Mouse (Mus musculus) liver (tissue): ENCODE results near the gene Zfp697.
"Not testable (repeated sequence)": the region's sequence is repeated elsewhere in the genome, so short reads cannot be mapped to it uniquely, and the experiment has no call there.

ENCODE experiments used
- DNase-seq: peaks from one replicate; pipeline ENCODE4 v3.0.0-alpha.2; 2020; ENCODE audit warnings: mixed read lengths

The Zfp697 gene

DNA sequence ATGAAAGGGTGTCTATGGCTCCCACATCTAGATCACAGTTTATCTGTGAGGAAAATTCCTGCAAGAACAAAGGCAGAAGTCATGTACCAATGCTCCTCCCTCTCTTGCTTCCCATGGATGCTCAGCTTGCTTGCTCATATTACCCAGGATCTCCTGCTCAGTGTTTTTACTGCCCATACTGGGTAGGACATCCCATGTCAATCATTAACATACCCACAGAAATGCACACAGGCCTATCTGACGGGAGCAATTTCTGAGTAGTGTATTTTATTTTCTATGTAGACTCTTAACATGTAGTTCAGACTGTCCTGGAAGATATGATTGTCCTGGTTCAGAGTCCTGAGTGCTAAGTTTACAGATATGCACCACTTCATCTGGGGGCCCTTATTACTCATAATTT, 142.3 kb downstream of the Zfp697 start:
- DNase-seq = not testable (repeated sequence)

DNA sequence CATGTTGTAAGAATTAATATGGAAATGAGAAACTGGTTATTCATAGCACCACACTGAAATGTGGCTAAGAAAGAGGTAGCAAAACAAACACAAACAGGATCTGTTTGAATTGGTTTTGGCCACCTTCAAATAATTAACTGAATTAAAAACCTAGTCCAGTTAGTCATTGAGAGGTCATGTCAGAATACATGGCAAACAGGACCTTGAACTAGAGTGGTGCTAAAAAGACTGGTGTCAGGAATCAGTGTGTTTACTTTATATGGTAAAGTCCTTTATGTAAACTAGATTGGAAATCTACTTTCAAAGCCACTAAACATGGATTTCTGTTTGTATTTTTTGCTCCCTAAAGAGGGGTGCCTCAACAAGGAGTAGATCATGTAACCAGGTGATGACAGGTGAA, 142.7 kb downstream of the Zfp697 start:
- DNase-seq = not testable (repeated sequence)

DNA sequence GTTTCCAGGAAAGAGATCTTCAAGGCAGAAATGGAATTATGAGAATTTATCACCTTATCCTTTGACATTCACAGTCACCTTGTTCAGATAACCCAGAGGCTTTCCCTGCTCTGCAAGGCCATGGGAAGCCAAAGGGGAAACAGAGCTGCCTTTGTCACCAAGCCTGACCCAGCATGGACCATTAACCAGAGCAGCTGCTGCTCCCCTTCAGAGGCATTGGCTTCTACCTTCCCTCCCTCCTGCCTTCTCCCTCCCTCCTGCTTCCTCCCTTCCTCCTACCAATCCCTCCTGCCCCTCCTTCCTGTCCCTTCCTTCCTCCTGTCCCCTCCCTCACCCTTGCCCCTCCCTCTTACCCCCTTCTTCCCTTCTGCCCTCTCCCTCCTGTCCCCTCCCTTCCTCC, 165.4 kb downstream of the Zfp697 start:
- not testable (repeated sequence) for DNase-seq

DNA sequence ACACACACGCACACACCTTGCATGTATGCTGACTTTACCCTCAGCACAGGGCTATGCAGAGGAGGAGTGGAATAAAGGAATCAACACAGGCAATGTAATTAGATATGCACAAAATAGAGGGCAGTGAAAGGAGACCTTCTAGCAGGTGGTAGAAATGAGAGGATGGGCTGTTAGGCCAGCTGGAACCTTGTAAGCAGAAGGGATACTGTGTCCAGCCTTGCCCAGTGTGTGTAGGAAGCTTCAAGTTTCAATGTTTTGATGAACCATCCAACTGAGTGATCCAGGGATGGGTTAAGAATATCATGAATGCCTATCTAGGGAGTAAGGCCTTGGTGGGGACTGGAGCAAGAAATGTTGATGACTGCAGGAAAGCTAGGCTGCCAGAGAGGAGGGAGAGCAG, 166.2 kb downstream of the Zfp697 start:
- DNase-seq = not testable (repeated sequence)

DNA sequence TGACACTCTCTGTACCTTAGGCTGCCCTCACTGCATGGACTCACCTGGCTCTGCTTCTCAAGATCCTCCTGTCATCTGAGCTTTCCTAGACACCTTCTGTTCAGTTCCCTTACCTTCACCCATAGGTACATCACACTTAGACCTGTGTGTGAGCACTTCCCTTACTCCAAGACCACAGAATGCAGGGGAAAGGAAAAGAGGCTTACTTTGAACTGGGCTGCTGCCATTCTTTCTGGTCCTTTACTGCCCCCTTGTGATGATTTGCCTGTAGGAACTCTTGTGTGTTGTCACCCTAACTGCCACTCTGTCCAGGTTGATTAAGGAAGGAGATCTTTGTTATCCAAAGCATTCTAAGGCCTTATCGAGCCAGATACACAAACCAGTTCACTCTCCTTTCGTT, 168.0 kb downstream of the Zfp697 start:
- not testable (repeated sequence) for DNase-seq

DNA sequence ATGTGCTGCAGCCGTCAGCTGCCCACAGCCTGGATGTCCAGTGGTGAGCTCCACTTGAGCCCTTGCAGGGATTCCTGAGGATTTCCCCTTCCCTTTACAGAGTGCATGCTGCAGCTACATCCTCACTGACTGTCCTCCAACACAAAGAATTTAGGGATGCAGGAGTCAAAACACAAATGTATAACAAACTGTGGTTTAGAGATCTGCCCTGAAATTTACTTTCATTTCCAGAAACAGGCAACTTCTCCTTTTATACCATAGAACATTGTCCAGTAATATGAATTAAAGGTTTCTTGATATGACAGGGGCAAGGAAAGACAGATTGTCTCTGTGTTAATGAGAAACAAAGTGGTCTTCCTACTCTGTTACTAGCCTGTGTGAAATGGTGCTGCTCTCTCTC, 168.6 kb downstream of the Zfp697 start:
- DNase-seq = not testable (repeated sequence)

DNA sequence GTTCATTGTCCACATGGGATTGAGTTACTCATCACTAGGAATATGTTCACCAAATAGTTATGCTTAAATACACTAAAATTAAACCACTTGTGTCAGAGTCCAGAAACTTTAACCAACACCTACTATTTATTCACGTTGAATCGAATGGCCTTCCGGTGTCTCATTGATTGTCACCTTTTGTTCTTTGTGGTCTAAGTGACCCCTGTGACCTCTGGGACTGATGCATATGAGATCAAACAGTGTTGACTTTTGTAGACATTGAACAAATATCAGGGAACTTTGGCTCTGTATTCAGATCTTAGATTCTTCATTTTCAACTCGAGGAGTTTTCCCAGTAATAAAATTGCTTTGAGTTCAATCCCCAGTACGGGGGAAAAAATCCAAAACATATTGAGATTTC, 178.4 kb downstream of the Zfp697 start:
- not testable (repeated sequence) for DNase-seq

DNA sequence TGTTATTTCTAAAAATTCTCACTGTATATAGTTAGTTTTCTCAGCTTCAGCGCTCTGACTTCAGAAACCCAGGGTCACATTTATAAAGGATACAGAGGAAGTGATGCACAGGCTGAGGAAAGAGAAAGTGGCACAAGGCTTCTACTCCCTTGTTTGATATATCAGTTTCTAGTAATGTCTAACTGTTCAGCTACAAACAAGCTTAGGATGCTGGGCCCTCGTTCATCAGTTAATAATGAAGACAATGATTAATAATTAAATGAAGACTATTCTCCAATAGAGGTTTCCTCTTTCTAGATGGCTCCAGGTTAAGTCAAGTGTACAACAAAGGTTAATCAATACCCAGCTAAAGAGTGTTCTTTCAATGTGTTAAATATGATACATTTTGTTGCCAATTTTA, 181.6 kb downstream of the Zfp697 start:
- not testable (repeated sequence) for DNase-seq

DNA sequence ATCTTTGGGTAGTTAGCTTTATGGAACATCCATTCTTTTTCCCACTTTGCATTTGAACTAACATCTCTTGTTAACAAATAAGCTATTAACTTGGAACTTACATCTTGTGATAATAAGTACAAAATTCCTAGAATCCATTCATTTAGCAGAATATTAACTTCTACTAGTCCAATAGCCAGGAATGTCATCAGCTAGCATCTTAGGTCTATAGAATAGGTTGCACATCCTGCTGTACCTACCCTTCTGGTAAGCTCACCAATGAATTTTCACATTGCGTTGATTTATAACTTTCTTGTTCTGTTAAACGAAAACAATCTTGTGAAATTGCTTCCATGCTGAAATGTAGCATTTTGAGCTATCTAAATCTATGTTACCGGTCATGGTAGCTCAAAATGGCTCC, 182.6 kb downstream of the Zfp697 start:
- not testable (repeated sequence) for DNase-seq

DNA sequence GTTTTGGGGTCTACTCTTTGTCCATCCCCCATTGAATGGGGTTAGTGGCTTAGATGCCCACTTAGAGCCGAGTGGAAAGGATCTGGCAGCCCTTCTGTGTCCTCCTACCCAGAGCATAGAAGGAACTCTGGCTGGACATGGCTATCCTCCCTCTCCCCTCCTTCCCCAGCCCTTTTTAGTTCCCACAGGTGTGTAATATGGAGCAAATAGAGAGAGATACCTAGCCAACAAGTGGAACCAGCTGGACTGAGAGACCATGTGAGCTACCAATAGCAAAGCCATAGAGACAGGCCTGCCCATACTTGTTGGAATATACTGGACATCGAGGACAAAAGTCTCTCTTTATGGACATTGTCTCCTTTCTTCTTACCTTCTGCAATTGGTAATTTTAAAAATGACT, 185.5 kb downstream of the Zfp697 start:
- not testable (repeated sequence) for DNase-seq

DNA sequence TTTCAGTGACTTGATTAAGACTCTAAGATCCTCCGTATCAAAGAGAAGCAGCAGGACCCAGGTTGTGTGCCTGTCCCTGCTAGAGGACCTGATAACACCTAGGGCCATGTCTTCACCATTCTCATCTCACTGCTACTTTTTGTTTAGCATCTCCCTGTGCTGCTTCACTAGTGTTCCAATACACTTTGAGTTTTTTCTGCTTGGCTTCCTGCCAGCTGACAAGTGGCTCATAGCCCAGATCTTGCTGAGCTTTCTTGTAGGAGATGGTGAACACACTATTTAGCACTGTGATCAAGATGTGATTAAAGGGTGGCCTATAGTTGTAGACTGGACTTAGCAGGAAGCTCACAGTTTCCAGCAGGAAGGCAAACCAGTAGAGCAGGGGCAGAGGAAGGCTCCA, 198.8 kb downstream of the Zfp697 start:
- DNase-seq = not testable (repeated sequence)

DNA sequence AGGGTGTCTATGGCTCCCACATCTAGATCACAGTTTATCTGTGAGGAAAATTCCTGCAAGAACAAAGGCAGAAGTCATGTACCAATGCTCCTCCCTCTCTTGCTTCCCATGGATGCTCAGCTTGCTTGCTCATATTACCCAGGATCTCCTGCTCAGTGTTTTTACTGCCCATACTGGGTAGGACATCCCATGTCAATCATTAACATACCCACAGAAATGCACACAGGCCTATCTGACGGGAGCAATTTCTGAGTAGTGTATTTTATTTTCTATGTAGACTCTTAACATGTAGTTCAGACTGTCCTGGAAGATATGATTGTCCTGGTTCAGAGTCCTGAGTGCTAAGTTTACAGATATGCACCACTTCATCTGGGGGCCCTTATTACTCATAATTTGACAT, 199.9 kb downstream of the Zfp697 start:
- DNase-seq = not testable (repeated sequence)

DNA sequence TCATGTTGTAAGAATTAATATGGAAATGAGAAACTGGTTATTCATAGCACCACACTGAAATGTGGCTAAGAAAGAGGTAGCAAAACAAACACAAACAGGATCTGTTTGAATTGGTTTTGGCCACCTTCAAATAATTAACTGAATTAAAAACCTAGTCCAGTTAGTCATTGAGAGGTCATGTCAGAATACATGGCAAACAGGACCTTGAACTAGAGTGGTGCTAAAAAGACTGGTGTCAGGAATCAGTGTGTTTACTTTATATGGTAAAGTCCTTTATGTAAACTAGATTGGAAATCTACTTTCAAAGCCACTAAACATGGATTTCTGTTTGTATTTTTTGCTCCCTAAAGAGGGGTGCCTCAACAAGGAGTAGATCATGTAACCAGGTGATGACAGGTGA, 200.4 kb downstream of the Zfp697 start:
- DNase-seq = not testable (repeated sequence)

DNA sequence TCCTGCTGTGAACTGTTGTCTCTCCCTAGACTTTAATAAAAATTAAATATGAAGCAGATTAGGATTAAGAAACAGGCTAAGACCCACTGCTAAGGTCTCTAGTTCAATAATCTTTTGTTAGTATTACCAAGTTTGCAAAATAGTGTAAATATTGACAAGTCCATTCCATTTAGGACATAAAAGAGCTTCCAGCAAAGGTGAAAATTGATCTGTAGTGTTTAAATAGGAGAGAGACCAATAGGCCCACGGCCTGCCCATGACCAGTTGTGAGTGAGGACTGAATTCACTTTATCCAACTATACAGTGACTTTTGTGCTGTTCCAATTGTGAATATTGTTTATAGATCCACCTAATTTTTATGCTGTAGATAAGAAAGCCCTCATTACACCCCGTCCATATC, 205.5 kb downstream of the Zfp697 start:
- DNase-seq = peak; percentile 6

DNA sequence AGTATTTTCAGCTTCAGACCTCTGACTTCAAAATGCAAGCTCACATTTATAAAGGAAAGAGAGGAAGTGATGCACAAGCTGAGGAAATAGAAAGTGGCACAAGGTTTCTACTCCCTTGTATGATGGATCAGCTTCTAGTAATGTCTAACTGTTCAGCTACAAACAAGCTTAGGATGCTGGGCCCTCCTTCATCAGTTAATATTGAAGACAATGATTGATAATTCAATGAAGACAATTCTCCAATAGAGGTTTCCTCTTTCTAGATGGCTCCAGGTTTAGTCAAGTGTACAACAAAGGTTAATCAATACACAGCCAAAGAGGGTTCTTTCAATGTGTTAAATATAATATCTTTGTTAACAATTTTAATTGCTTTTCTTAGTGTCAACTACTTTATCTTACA, 206.4 kb downstream of the Zfp697 start, which contains the start of gene Gm10681:
Gene Gm10681 (minus strand): TSS at position 101 of the 400 bp plus-strand sequence.
- no peak for DNase-seq

DNA sequence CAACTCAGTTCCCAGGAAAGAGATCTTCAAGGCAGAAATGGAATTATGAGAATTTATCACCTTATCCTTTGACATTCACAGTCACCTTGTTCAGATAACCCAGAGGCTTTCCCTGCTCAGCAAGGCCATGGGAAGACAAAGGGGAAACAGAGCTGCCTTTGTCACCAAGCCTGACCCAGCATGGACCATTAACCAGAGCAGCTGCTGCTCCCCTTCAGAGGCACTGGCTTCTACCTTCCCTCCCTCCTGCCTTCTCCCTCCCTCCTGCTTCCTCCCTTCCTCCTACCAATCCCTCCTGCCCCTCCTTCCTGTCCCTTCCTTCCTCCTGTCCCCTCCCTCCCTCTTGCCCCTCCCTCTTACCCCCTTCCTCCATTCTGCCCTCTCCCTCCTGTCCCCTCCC, 231.3 kb downstream of the Zfp697 start:
- not testable (repeated sequence) for DNase-seq

DNA sequence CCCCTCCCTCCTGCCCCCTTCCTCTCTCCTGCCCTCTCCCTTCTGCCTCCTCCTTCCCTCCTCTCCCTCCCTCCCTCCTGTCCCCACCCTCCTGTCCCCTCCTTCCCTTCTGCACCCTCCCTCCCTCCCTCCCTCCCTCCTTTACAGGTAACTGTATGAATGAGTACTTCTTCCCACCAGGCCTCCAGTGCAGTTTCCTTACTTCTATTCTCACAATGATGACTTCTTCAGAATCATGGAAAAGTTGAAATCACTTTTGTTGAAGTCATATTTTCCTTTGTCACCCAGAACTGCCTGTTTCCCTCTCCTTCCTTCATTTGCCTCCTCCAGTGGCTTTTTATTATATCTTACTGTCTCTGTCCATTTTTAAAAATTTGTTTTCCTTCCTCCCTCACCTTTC, 231.7 kb downstream of the Zfp697 start:
- no peak for DNase-seq

DNA sequence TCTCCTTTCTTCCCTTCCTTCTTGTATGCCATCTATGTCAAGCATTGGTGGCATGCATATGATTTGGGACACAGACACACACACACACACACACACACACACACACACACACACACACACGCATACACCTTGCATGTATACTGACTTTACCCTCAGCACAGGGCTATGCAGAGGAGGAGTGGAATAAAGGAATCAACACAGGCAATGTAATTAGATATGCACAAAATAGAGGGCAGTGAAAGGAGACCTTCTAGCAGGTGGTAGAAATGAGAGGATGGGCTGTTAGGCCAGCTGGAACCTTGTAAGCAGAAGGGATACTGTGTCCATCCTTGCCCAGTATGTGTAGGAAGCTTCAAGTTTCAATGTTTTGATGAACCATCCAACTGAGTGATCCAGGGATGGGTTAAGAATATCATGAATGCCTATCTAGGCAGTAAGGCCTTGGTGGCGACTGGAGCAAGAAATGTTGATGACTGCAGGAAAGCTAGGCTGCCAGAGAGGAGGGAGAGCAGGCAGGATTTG, 232.2 kb downstream of the Zfp697 start:
- DNase-seq = not testable (repeated sequence)

DNA sequence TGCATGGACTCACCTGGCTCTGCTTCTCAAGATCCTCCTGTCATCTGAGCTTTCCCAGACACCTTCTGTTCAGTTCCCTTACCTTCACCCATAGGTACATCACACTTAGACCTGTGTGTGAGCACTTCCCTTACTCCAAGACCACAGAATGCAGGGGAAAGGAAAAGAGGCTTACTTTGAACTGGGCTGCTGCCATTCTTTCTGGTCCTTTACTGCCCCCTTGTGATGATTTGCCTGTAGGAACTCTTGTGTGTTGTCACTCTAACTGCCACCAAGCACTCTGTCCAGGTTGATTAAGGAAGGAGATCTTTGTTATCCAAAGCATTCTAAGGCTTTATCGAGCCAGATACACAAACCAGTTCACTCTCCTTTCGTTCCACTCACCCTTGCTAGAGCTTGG, 234.0 kb downstream of the Zfp697 start:
- DNase-seq = not testable (repeated sequence)

DNA sequence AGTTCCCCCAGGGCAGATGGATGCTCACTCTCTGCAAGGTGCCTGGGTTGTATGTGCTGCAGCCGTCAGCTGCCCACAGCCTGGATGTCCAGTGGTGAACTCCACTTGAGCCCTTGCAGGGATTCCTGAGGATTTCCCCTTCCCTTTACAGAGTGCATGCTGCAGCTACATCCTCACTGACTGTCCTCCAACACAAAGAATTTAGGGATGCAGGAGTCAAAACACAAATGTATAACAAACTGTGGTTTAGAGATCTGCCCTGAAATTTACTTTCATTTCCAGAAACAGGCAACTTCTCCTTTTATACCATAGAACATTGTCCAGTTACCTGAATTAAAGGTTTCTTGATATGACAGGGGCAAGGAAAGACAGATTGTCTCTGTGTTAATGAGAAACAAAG, 234.5 kb downstream of the Zfp697 start:
- DNase-seq = not testable (repeated sequence)

DNA sequence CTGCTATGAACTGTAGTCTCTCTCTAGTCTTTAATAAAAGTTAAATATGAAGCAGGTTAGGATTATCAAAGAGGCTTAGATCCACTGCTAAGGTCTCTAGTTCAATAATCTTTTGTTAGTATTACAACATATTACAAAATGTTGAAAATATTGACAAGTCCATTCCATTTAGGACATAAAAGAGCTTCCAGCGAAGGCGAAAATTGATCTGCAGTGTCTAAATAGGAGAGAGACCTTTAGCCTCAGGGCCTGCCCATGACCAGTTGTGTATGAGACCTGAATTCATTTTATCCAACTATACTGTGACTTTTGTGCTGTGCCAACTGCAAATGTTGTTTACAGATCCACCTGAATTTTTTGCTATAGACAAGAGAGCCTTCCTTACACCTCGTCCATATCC, 247.4 kb downstream of the Zfp697 start:
- DNase-seq = no peak

DNA sequence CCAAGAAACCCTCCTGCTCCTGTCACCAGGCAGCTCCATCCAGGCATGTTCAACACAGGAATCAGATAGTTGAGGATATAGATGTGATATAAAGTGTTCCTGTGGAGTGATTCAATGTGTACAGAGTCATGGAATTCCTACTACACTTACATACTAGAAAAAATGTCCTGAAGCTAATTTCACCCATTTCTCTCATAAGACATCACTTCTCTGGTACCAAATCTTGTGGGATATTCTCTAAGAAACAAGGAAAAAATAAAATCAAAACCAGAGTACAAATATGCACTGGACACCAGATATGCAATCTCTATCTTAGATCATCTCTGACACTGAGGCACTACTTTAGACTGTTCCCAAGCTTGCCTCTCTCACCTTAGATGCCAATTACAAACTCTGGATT, 247.9 kb downstream of the Zfp697 start, which contains the start of gene Hsd3b5:
Gene Hsd3b5 (minus strand): TSS at position 101 of the 400 bp plus-strand sequence.
- no peak for DNase-seq

DNA sequence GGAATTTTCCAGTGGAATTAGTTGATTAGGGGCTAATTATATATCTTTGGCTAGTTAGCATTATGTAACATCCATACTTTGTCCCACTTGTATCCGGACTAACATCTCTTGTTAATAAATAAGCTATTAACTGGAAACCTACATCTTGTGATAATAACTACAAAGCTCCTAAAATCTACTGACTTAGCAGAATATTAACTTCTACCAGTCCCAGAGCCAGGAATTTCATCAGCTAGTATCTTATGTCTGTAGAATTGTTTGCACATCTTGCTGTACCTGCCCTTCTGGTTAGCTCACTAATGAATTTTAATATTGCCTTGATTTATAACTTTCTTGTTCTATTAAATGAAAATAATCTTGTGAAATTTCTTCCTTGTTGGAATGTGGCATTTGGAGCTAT, 252.9 kb downstream of the Zfp697 start:
- no peak for DNase-seq

DNA sequence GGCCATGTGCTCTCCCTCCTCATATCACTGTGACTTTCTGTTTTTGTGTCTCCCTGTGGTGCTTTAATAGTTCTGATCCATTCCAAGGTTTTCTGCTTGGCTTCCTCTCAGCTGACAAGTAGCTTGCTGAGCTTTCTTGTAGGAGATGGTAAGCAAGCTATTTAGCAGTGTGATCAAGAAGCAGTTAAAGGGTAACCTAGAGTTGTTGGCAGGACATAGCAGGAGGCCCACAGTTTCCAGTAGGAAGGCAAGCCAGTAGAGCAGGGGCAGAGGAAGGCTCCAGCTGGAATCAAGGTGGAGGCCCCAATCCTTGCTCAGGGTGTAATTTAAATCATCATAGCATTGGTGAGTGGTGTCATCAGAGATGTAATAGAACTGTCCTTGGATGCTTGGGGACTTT, 298.5 kb downstream of the Zfp697 start:
- DNase-seq = no peak

DNA sequence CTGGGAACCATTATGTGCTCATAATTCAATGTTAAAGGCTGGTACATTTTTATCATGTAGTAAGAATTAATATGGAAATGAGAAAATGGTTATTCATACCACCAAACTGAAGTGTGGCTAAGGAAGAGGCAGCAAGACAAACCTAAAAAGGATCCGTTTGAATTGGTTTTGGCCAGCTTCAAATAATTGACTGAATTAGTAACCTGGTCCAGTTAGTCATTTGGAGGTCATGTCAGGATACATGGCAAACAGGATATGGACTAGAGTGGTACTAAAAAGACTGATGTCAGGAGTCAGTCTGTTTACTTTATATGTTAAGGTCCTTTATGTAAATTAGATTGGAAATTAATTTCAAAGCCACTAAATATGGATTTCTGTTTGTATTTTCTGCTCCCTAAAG, 300.1 kb downstream of the Zfp697 start:
- DNase-seq = no peak
